Mouse (Mus musculus) spleen, adult 2 months (tissue): ENCODE data around the gene Tmppe. TPM values are rescaled to one million over a fixed set of nuclear protein-coding genes. Genes with fewer than 3 reads are reported as not detected.

Experiments
- DNase-seq, 2 experiments: peaks; one replicate each; pipeline versions ENCODE4 v3.0.0 to v3.0.0-alpha.2; 2012 to 2021; ENCODE audit warnings: low spot score in 2 of 2, low read depth in 1 of 2
- H3K27ac ChIP-seq: fragments of 200-500 bp; 2 replicates; pipeline ENCODE4 v1.5.1; 2012; ENCODE audit warnings: low read length, inconsistent platforms; ENCODE audit not compliant: insufficient read depth
- H3K27me3 ChIP-seq: fragments of 200-500 bp; 2 replicates; pipeline ENCODE4 v1.6.1; 2012; ENCODE audit warnings: mild to moderate bottlenecking, moderate library complexity, low read length, inconsistent platforms; ENCODE audit not compliant: control insufficient read depth, insufficient read depth
- H3K36me3 ChIP-seq: fragments of 200-500 bp; 2 replicates; pipeline ENCODE4 v1.6.1; 2012; ENCODE audit warnings: mild to moderate bottlenecking, low read length, inconsistent platforms; ENCODE audit not compliant: control insufficient read depth, insufficient read depth
- H3K4me1 ChIP-seq: fragments of 200-500 bp; 2 replicates; pipeline ENCODE4 v1.6.1; 2011; ENCODE audit warnings: inconsistent platforms; ENCODE audit not compliant: control insufficient read depth, insufficient read depth, insufficient read length
- H3K4me3 ChIP-seq: fragments of 200-500 bp; 2 replicates; pipeline ENCODE4 v1.5.1; 2011; ENCODE audit warnings: mild to moderate bottlenecking, inconsistent platforms; ENCODE audit not compliant: insufficient read depth, insufficient read length; ENCODE audit errors: extremely low read depth
- CTCF ChIP-seq: fragments of 200-500 bp; IDR thresholded peaks from 2 replicates; pipeline ENCODE4 v1.5.1; 2011; ENCODE audit warnings: mild to moderate bottlenecking, inconsistent platforms; ENCODE audit not compliant: insufficient read depth, insufficient read length, insufficient replicate concordance; ENCODE audit errors: extremely low read depth
- POLR2A ChIP-seq: fragments of 200-500 bp; IDR thresholded peaks from 2 replicates; pipeline ENCODE4 v1.6.1; 2011; ENCODE audit warnings: low read depth, low read length, inconsistent platforms
- WGBS: fragments of 180-500 bp; shearing (Covaris S2); methylation state at CpG from one replicate; pipeline ENCODE4 v1.1.7; 2018; 5-methylcytosine and 5-hydroxymethylcytosine counted together
- polyA plus RNA-seq: library from polyadenylated mRNA; depleted of rRNA; stranded (reverse); fragments of >200 nt; gene quantifications from 2 replicates; pipeline ENCODE4 v1.2.3, GENCODE M21; 2012

Tmppe gene
- polyA plus RNA-seq, 1 experiment: 10.2 TPM

GRCm38 (mm10) chr9:114421045-114421444 lies 20.1 kb downstream of the Tmppe start:
- H3K27ac ChIP-seq: no peak overlapping the region
- H3K4me3 ChIP-seq: no peak overlapping the region
- no peaks in the 10 kb centered on the region for H3K4me1 ChIP-seq
- no peak for DNase-seq
- peaks cover 8% of the 10 kb centered on the region; the same call in 1 of the 2 replicates for H3K36me3 ChIP-seq
- WGBS: 79% methylated on average over 3 of the region's 3 CpGs
- H3K27me3 ChIP-seq: no peaks in the 10 kb centered on the region
- TF ChIP-seq CTCF (peak; percentile 16; the same call in 1 of the 2 replicates), POLR2A (no peak)

GRCm38 (mm10) chr9:114421797-114422196 lies 20.9 kb downstream of the Tmppe start:
- WGBS: 83% methylated on average over 7 of the region's 7 CpGs
- H3K27me3 ChIP-seq: no peaks in the 10 kb centered on the region
- no peak overlapping the region for H3K27ac ChIP-seq
- no peak for TF ChIP-seq POLR2A
- TF ChIP-seq CTCF: no peak
- peaks cover 2% of the 10 kb centered on the region; the same call in 1 of the 2 replicates for H3K4me1 ChIP-seq
- no peak for DNase-seq
- H3K36me3 ChIP-seq: peaks cover 8% of the 10 kb centered on the region; the same call in 1 of the 2 replicates
- H3K4me3 ChIP-seq: no peak overlapping the region

GRCm38 (mm10) chr9:114425576-114425975 lies 24.7 kb downstream of the Tmppe start:
- H3K4me1 ChIP-seq: peaks cover 2% of the 10 kb centered on the region; the same call in 1 of the 2 replicates
- TF ChIP-seq POLR2A (no peak), CTCF (no peak)
- H3K4me3 ChIP-seq: no peak overlapping the region
- no peak for DNase-seq
- no peaks in the 10 kb centered on the region for H3K27me3 ChIP-seq
- WGBS: 92% methylated on average over 5 of the region's 5 CpGs
- H3K27ac ChIP-seq: no peak overlapping the region
- peaks cover 12% of the 10 kb centered on the region for H3K36me3 ChIP-seq

- no peak overlapping the region for H3K4me3 ChIP-seq
- no peak for TF ChIP-seq POLR2A
- TF ChIP-seq CTCF: no peak
- no peaks in the 10 kb centered on the region for H3K27me3 ChIP-seq
- 89% methylated on average over 5 of the region's 5 CpGs for WGBS
- no peak for DNase-seq
- peaks cover 12% of the 10 kb centered on the region for H3K36me3 ChIP-seq
- H3K27ac ChIP-seq: no peak overlapping the region
- H3K4me1 ChIP-seq: peaks cover 2% of the 10 kb centered on the region; the same call in 1 of the 2 replicates
Measured at GRCm38 (mm10) chr9:114426201-114426600, 25.3 kb downstream of the Tmppe start.

- no peak overlapping the region for H3K27ac ChIP-seq
- H3K27me3 ChIP-seq: no peaks in the 10 kb centered on the region
- H3K36me3 ChIP-seq: peaks cover 12% of the 10 kb centered on the region
- H3K4me1 ChIP-seq: peaks cover 2% of the 10 kb centered on the region; the same call in 1 of the 2 replicates
- no peak overlapping the region for H3K4me3 ChIP-seq
- 70% methylated on average over 8 of the region's 8 CpGs for WGBS
- TF ChIP-seq CTCF (no peak), POLR2A (no peak)
- no peak for DNase-seq
Measured at GRCm38 (mm10) chr9:114427425-114427824, 26.5 kb downstream of the Tmppe start.

- H3K36me3 ChIP-seq: peaks cover 12% of the 10 kb centered on the region
- TF ChIP-seq POLR2A (no peak), CTCF (no peak)
- H3K4me3 ChIP-seq: no peak overlapping the region
- peaks cover 2% of the 10 kb centered on the region; the same call in 1 of the 2 replicates for H3K4me1 ChIP-seq
- H3K27ac ChIP-seq: no peak overlapping the region
- H3K27me3 ChIP-seq: no peaks in the 10 kb centered on the region
- 80% methylated on average over 12 of the region's 12 CpGs for WGBS
- DNase-seq: no peak
Measured at GRCm38 (mm10) chr9:114428103-114428834, 27.4 kb downstream of the Tmppe start.

- Histone ChIP-seq H3K27ac (no peak overlapping the region), H3K4me3 (no peak overlapping the region), H3K27me3 (no peaks in the 10 kb centered on the region), H3K36me3 (peaks cover 3% of the 10 kb centered on the region; the same call in 1 of the 2 replicates), H3K4me1 (no peaks in the 10 kb centered on the region)
- WGBS: 92% methylated on average over 2 of the region's 2 CpGs
- no peak for TF ChIP-seq CTCF
- TF ChIP-seq POLR2A: no peak
- DNase-seq: no peak
Measured at GRCm38 (mm10) chr9:114435668-114436067, 34.8 kb downstream of the Tmppe start.
